Mouse (Mus musculus) MEL (cell line): ENCODE measurements around the gene Ntn1.

Source experiments
- CHD2 ChIP-seq: IDR thresholded peaks from 2 replicates; pipeline ENCODE4 v1.6.1; 2011; ENCODE audit warnings: low read length, improper control_type of control experiment
- CTCF ChIP-seq, 3 experiments: IDR thresholded peaks in 2 of 3; conservative IDR thresholded peaks in 1 of 3; 2 replicates each; pipeline ENCODE4 v1.5.1; 2011 to 2012; ENCODE audit warnings: low read length in 3 of 3, low read depth in 2 of 3, mild to moderate bottlenecking in 2 of 3, improper control_type of control experiment in 1 of 3, inconsistent platforms in 1 of 3, mixed read lengths in 1 of 3, moderate library complexity in 1 of 3; ENCODE audit not compliant: control insufficient read depth in 1 of 3, insufficient read depth in 1 of 3, poor library complexity in 1 of 3, severe bottlenecking in 1 of 3
- E2F4 ChIP-seq: IDR thresholded peaks from 2 replicates; pipeline ENCODE4 v1.6.1; 2011; ENCODE audit warnings: low read depth, low read length, improper control_type of control experiment, borderline replicate concordance
- EP300 ChIP-seq, 2 experiments: IDR thresholded peaks; 2 replicates each; pipeline ENCODE4 v1.6.1; 2011; ENCODE audit warnings: improper control_type of control experiment in 2 of 2, low read length in 2 of 2, low read depth in 1 of 2, mild to moderate bottlenecking in 1 of 2
- GATA1 ChIP-seq: IDR thresholded peaks from 2 replicates; pipeline ENCODE4 v1.6.1; 2011; ENCODE audit warnings: low read depth, low read length, improper control_type of control experiment
- HCFC1 ChIP-seq: IDR thresholded peaks from 2 replicates; pipeline ENCODE4 v1.6.1; 2012; ENCODE audit warnings: low read depth, mild to moderate bottlenecking, inconsistent platforms, low read length, improper control_type of control experiment, moderate library complexity
- MAX ChIP-seq: IDR thresholded peaks from 2 replicates; pipeline ENCODE4 v1.6.1; 2011; ENCODE audit warnings: low read length, improper control_type of control experiment
- NRF1 ChIP-seq: IDR thresholded peaks from 2 replicates; pipeline ENCODE4 v1.6.1; 2014; ENCODE audit warnings: low read depth, mild to moderate bottlenecking, inconsistent platforms, low read length, improper control_type of control experiment, moderate library complexity; ENCODE audit not compliant: poor library complexity, insufficient read depth, severe bottlenecking
- POLR2A ChIP-seq, 2 experiments: IDR thresholded peaks; 2 replicates each; pipeline ENCODE4 v1.6.1; 2011 to 2012; ENCODE audit warnings: low read length in 2 of 2, mild to moderate bottlenecking in 2 of 2, control low read depth in 1 of 2, improper control_type of control experiment in 1 of 2, low read depth in 1 of 2, moderate library complexity in 1 of 2; ENCODE audit not compliant: control insufficient read depth in 1 of 2, insufficient read depth in 1 of 2, poor library complexity in 1 of 2
- SIN3A ChIP-seq: IDR thresholded peaks from 2 replicates; pipeline ENCODE4 v1.6.1; 2012; ENCODE audit warnings: low read length, improper control_type of control experiment, inconsistent platforms
- SMC3 ChIP-seq: IDR thresholded peaks from 2 replicates; pipeline ENCODE4 v1.6.1; 2011; ENCODE audit warnings: low read depth, low read length, improper control_type of control experiment
- USF1 ChIP-seq: IDR thresholded peaks from 2 replicates; pipeline ENCODE4 v1.6.1; 2014; ENCODE audit warnings: low read depth, mild to moderate bottlenecking, inconsistent platforms, low read length, improper control_type of control experiment, moderate library complexity
- ZNF384 ChIP-seq: IDR thresholded peaks from 2 replicates; pipeline ENCODE4 v1.6.1; 2012; ENCODE audit warnings: low read depth, mild to moderate bottlenecking, inconsistent platforms, low read length, improper control_type of control experiment

DNA sequence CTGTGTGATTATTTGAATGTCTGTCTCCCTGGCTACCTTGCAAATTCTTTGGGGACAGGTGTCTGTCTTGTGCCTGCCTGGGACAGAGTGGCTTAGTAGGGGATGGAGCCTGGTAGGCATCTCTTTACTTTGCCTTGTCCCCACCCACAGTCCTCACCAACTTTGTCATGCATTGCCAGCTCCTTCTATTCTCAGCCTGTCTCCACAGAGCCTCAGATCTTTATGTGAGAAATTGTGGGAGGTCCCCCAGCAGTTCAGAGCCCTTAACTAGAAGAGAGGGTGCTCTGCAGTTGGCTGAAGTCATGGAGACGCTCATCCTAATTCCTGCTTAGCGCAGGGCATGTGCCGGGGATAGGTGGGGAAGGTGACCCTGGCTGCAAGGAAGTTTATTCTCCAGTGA, 215.0 kb downstream of the Ntn1 start:
- TF ChIP-seq MAX, result no peak
- no peak for TF ChIP-seq E2F4
- TF ChIP-seq POLR2A (IDR thresholded peaks at IDR 0.05; ENCODE audit: control insufficient read depth in 1 of 2, insufficient read depth in 1 of 2, low read depth in 1 of 2, low read length in 2 of 2, poor library complexity in 1 of 2), result no peak
- TF ChIP-seq USF1, result no peak
- TF ChIP-seq CTCF (IDR thresholded peaks at IDR 0.05 in 2 of 3, conservative IDR thresholded peaks at IDR 0.05 in 1 of 3; ENCODE audit: control insufficient read depth in 1 of 3, insufficient read depth in 1 of 3, low read depth in 2 of 3, low read length in 3 of 3, poor library complexity in 1 of 3, severe bottlenecking in 1 of 3), result no peak
- no peak for TF ChIP-seq SMC3
- no peak for TF ChIP-seq HCFC1
- TF ChIP-seq ZNF384, result no peak
- no peak for TF ChIP-seq EP300 (IDR thresholded peaks at IDR 0.05; ENCODE audit: low read depth in 1 of 2, low read length in 2 of 2)
- no peak for TF ChIP-seq CHD2
- TF ChIP-seq GATA1, result no peak
- no peak for TF ChIP-seq NRF1
- no peak for TF ChIP-seq SIN3A
